Comparison of ENCODE assay signal across 10 mouse cellular contexts in the genomic region with DNA sequence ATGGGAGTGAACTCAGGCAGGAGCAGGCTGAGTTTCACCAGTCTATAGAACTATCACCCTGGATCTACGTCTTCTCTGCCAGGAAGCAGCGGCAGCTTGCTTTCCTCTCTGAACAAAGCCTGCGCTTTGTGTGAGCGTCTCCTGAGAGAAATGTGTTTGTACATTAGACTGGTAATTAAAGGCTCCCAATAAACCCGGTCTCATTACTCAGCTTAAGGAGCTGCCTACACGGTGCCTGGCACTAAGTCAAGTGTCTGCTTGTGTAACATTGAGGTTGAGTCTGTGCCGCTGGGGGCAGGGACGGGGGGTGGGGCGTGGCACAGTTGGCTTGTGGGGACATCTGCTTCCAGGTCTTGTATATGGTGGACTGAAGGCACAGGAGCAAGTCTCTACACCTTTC.
DNase-seq lines count a peak whose midpoint lies in the region; ATAC-seq and TF ChIP-seq lines count a peak whose summit lies in the region.
"Had no signal": no experiment of that assay in that cellular context is flagged by ENCODE, and none has a peak within 500 bp of the region (broad histone marks: within the 10 kb centered on the region; RNA-seq: fewer than 3 reads in every experiment).

No protein-coding gene starts in this region.

- no peak overlapping the region for H3K4me3 ChIP-seq in hindbrain, embryonic 14.5 days (replicated peaks; ENCODE audit: low read length)
- no peak overlapping the region for H3K4me3 ChIP-seq in hindbrain, embryonic 10.5 days
- H3K4me3 ChIP-seq in kidney, adult 2 months (ENCODE audit: insufficient read depth, low read depth, low read length): no peak overlapping the region
- no peak overlapping the region for H3K4me3 ChIP-seq in limb, embryonic 12.5 days (replicated peaks)

- no peak overlapping the region for H3K9ac ChIP-seq in hindbrain, embryonic 14.5 days
- no peak overlapping the region for H3K9ac ChIP-seq in limb, embryonic 12.5 days (replicated peaks)
- H3K9ac ChIP-seq: lung, embryonic 14.5 days had no signal

- TF ChIP-seq POLR2A in brain, embryonic 14.5 days (IDR thresholded peaks at IDR 0.05; ENCODE audit: borderline replicate concordance, extremely low read depth, insufficient read depth, insufficient read length, poor library complexity, severe bottlenecking): no peak
- TF ChIP-seq POLR2A in kidney, adult 2 months (IDR thresholded peaks at IDR 0.05; ENCODE audit: low read depth, low read length): no peak

- no peaks in the 10 kb centered on the region for H3K27me3 ChIP-seq in hindbrain, embryonic 14.5 days (ENCODE audit: control insufficient read depth, insufficient read depth, low read length)
- no peaks in the 10 kb centered on the region for H3K27me3 ChIP-seq in hindbrain, embryonic 10.5 days (ENCODE audit: insufficient read depth, poor library complexity, severe bottlenecking)
- H3K27me3 ChIP-seq in kidney, adult 2 months (replicated peaks; ENCODE audit: control insufficient read depth, insufficient read depth, low read length): no peaks in the 10 kb centered on the region
- no peaks in the 10 kb centered on the region for H3K27me3 ChIP-seq in limb, embryonic 12.5 days

- H3K4me1 ChIP-seq in hindbrain, embryonic 14.5 days (replicated peaks; ENCODE audit: control insufficient read depth, insufficient read depth, low read length): 0 out of 2 replicates have a peak, but pooled peaks cover 5% of the 10 kb centered on the region
- H3K4me1 ChIP-seq in hindbrain, embryonic 10.5 days (replicated peaks): peaks cover 9% of the 10 kb centered on the region; the same call in 1 of the 2 replicates
- peaks cover 8% of the 10 kb centered on the region; the same call in 1 of the 2 replicates for H3K4me1 ChIP-seq in kidney, adult 2 months (ENCODE audit: control insufficient read depth, insufficient read depth, low read length)
- peaks cover 22% of the 10 kb centered on the region for H3K4me1 ChIP-seq in limb, embryonic 12.5 days (replicated peaks)

- WGBS in hindbrain, embryonic 14.5 days: 51% methylated on average over 9 of the region's 9 CpGs
- WGBS in hindbrain, embryonic 10.5 days: 91% methylated on average over 9 of the region's 9 CpGs
- WGBS in kidney, adult 2 months: 19% methylated on average over 9 of the region's 9 CpGs
- WGBS in limb, embryonic 12.5 days: 41% methylated on average over 9 of the region's 9 CpGs

- no peaks in the 10 kb centered on the region for H3K9me3 ChIP-seq in hindbrain, embryonic 14.5 days (ENCODE audit: control insufficient read depth, low read length)
- H3K9me3 ChIP-seq in hindbrain, embryonic 10.5 days: no peaks in the 10 kb centered on the region
- H3K9me3 ChIP-seq in limb, embryonic 12.5 days: no peaks in the 10 kb centered on the region

- H3K36me3 ChIP-seq in hindbrain, embryonic 14.5 days (replicated peaks; ENCODE audit: control insufficient read depth, insufficient read depth): no peaks in the 10 kb centered on the region
- H3K36me3 ChIP-seq in hindbrain, embryonic 10.5 days: no peaks in the 10 kb centered on the region
- H3K36me3 ChIP-seq in kidney, adult 2 months (ENCODE audit: control insufficient read depth, insufficient read depth, low read length): no peaks in the 10 kb centered on the region
- no peaks in the 10 kb centered on the region for H3K36me3 ChIP-seq in limb, embryonic 12.5 days

- peak overlapping the region; percentile 23; the same call in 1 of the 2 replicates for H3K4me2 ChIP-seq in hindbrain, embryonic 14.5 days (replicated peaks)
- H3K4me2 ChIP-seq in limb, embryonic 12.5 days: peak overlapping the region; percentile 23
- H3K4me2 ChIP-seq: lung, embryonic 14.5 days had no signal

- TF ChIP-seq CTCF in brain, embryonic 14.5 days (IDR thresholded peaks at IDR 0.05; ENCODE audit: borderline replicate concordance, extremely low read depth, insufficient read depth, insufficient read length): no peak
- no peak for TF ChIP-seq CTCF in kidney, adult 2 months (conservative IDR thresholded peaks at IDR 0.05; ENCODE audit: insufficient read depth, insufficient read length, low read depth, low read length)

- peak; percentile 71 for ATAC-seq in hindbrain, embryonic 14.5 days (ENCODE audit: low FRiP score)
- no peak; the same call in 1 of the 2 replicates for ATAC-seq in limb, embryonic 12.5 days (ENCODE audit: insufficient number of reproducible peaks, insufficient read depth, low FRiP score, low TSS enrichment, low read depth)
- ATAC-seq: Patski had no signal

- peak; percentile 59 for DNase-seq in hindbrain, embryonic 14.5 days (ENCODE audit: low spot score)
- no peak for DNase-seq in hindbrain, embryonic 10.5 days (ENCODE audit: low spot score)
- peak; percentile 95 for DNase-seq in brain, embryonic 14.5 days (ENCODE audit: low read depth)
- peak; percentile 90 for DNase-seq in kidney, adult 2 months
- peak; percentile 44 to 48 for DNase-seq in right cerebral cortex, postnatal 10 days (ENCODE audit: low spot score in 2 of 2)
- no peak for DNase-seq in gastrocnemius, postnatal 25 days
- DNase-seq in thymus, postnatal 36 days: no peak
- DNase-seq: lung, embryonic 14.5 days had no signal

- peak overlapping the region; percentile 0; the same call in 1 of the 2 replicates for H3K27ac ChIP-seq in hindbrain, embryonic 14.5 days
- H3K27ac ChIP-seq in hindbrain, embryonic 10.5 days: no peak overlapping the region
- no peak overlapping the region for H3K27ac ChIP-seq in kidney, adult 2 months (ENCODE audit: insufficient read depth, low read depth, low read length)
- H3K27ac ChIP-seq in limb, embryonic 12.5 days: peak overlapping the region; percentile 26; the same call in 1 of the 2 replicates

Comparison
In these comparisons a context has a peak if more than half of its experiments do, and no peak if none do; other contexts are left out.
1. DNase-seq: peak in hindbrain, embryonic 14.5 days (single experiment), brain, embryonic 14.5 days (single experiment), kidney, adult 2 months (single experiment) and right cerebral cortex, postnatal 10 days (2 of 2); none in hindbrain, embryonic 10.5 days (single experiment), gastrocnemius, postnatal 25 days (single experiment) and thymus, postnatal 36 days (0 of 2).
2. H3K27ac ChIP-seq: peak in hindbrain, embryonic 14.5 days (single experiment) and limb, embryonic 12.5 days (single experiment); none in hindbrain, embryonic 10.5 days (single experiment) and kidney, adult 2 months (single experiment).